Comparison of ENCODE assay signal across 10 mouse cellular contexts in genomic region chr3:92903640-92904039, GRCm38 (mm10). TPM values are rescaled to one million over a fixed set of nuclear protein-coding genes. Genes with fewer than 3 reads are reported as not detected.
DNase-seq lines count a peak whose midpoint lies in the region; ATAC-seq and TF ChIP-seq lines count a peak whose summit lies in the region.
"Had no signal": no experiment of that assay in that cellular context is flagged by ENCODE, and none has a peak within 500 bp of the region (broad histone marks: within the 10 kb centered on the region; RNA-seq: fewer than 3 reads in every experiment).

No protein-coding gene starts in this region.

- H3K27me3 ChIP-seq in liver, adult 2 months (ENCODE audit: control insufficient read depth, insufficient read depth, low read length), result peaks cover 4% of the 10 kb centered on the region; the same call in 1 of the 2 replicates
- no peaks in the 10 kb centered on the region for H3K27me3 ChIP-seq in liver, embryonic 12.5 days (replicated peaks)
- no peaks in the 10 kb centered on the region for H3K27me3 ChIP-seq in forebrain, embryonic 15.5 days
- H3K27me3 ChIP-seq in neural tube, embryonic 15.5 days (replicated peaks), result no peaks in the 10 kb centered on the region

- H3K79me2 ChIP-seq in liver, adult 2 months (ENCODE audit: control insufficient read depth, insufficient read depth, low read length), result no peaks in the 10 kb centered on the region

- TF ChIP-seq POLR2A in liver, adult 2 months (IDR thresholded peaks at IDR 0.05; ENCODE audit: extremely low read depth, insufficient read depth, low read length), result no peak

- no peaks in the 10 kb centered on the region for H3K4me1 ChIP-seq in liver, adult 2 months (ENCODE audit: control insufficient read depth, insufficient read depth, low read length)
- H3K4me1 ChIP-seq in liver, embryonic 12.5 days, result no peaks in the 10 kb centered on the region
- H3K4me1 ChIP-seq in forebrain, embryonic 15.5 days, result no peaks in the 10 kb centered on the region
- H3K4me1 ChIP-seq in neural tube, embryonic 15.5 days, result no peaks in the 10 kb centered on the region

- no peak overlapping the region for H3K4me2 ChIP-seq in liver, embryonic 12.5 days
- no peak overlapping the region for H3K4me2 ChIP-seq in forebrain, embryonic 15.5 days (replicated peaks)
- no peak overlapping the region for H3K4me2 ChIP-seq in neural tube, embryonic 15.5 days

- DNase-seq in cerebellum, postnatal 10 days, result peak; percentile 27 to 40
- no peak for DNase-seq in cerebellum, postnatal 36 days
- DNase-seq in liver, adult 2 months (ENCODE audit: extremely low read depth, low read depth, low spot score), result no peak
- no peak for DNase-seq in cerebellum, adult 18-20 months
- no peak for DNase-seq in thymus, postnatal 4 days

- no peak overlapping the region for H3K9ac ChIP-seq in liver, adult 2 months (ENCODE audit: low read depth, low read length)
- no peak overlapping the region for H3K9ac ChIP-seq in liver, embryonic 12.5 days
- H3K9ac ChIP-seq in forebrain, embryonic 15.5 days (replicated peaks), result no peak overlapping the region
- no peak overlapping the region for H3K9ac ChIP-seq in neural tube, embryonic 15.5 days (replicated peaks)

- TF ChIP-seq CTCF in liver, adult 2 months (IDR thresholded peaks at IDR 0.05; ENCODE audit: low read depth, low read length), result peak; percentile 10; the same call in 1 of the 2 replicates

- no peak overlapping the region for H3K4me3 ChIP-seq in liver, adult 2 months (ENCODE audit: insufficient read depth, low read depth, low read length)
- H3K4me3 ChIP-seq in liver, embryonic 12.5 days, result no peak overlapping the region
- H3K4me3 ChIP-seq in forebrain, embryonic 15.5 days, result no peak overlapping the region
- H3K4me3 ChIP-seq in neural tube, embryonic 15.5 days (replicated peaks), result no peak overlapping the region

- no peak for ATAC-seq in liver, embryonic 12.5 days
- ATAC-seq in forebrain, embryonic 15.5 days (replicated peaks), result 0 out of 2 replicates have a peak, but pooled peaks have one; percentile 38
- ATAC-seq in neural tube, embryonic 15.5 days (ENCODE audit: low FRiP score), result 0 out of 2 replicates have a peak, but pooled peaks have one; percentile 57

- no peak overlapping the region for H3K27ac ChIP-seq in liver, adult 2 months (replicated peaks; ENCODE audit: insufficient read depth, low read depth, low read length)
- H3K27ac ChIP-seq in liver, embryonic 12.5 days, result no peak overlapping the region
- H3K27ac ChIP-seq in forebrain, embryonic 15.5 days (replicated peaks), result no peak overlapping the region
- no peak overlapping the region for H3K27ac ChIP-seq in neural tube, embryonic 15.5 days (replicated peaks)

- H3K9me3 ChIP-seq in liver, embryonic 12.5 days (replicated peaks), result no peaks in the 10 kb centered on the region
- H3K9me3 ChIP-seq in forebrain, embryonic 15.5 days, result no peaks in the 10 kb centered on the region
- H3K9me3 ChIP-seq in neural tube, embryonic 15.5 days (replicated peaks), result no peaks in the 10 kb centered on the region

- H3K36me3 ChIP-seq in liver, adult 2 months (ENCODE audit: control insufficient read depth, insufficient read depth, low read length), result no peaks in the 10 kb centered on the region
- no peaks in the 10 kb centered on the region for H3K36me3 ChIP-seq in liver, embryonic 12.5 days
- H3K36me3 ChIP-seq in forebrain, embryonic 15.5 days, result no peaks in the 10 kb centered on the region
- no peaks in the 10 kb centered on the region for H3K36me3 ChIP-seq in neural tube, embryonic 15.5 days

- 30% methylated on average over 4 of the region's 4 CpGs for WGBS in liver, adult 2 months
- WGBS in liver, embryonic 12.5 days (ENCODE audit: insufficient replicate concordance), result 25% methylated on average over 4 of the region's 4 CpGs
- WGBS in forebrain, embryonic 15.5 days, result 34% methylated on average over 4 of the region's 4 CpGs
- 38% methylated on average over 4 of the region's 4 CpGs for WGBS in neural tube, embryonic 15.5 days

RNA-seq across cellular contexts. Expression of gene Lce3a, which starts 22.4 kb away (rescaled TPM):
- total RNA-seq in liver, adult 2 months (2014; rRNA removed), result not detected in 2 replicates
- polyA plus RNA-seq in liver, adult 2 months (2012; rRNA removed), result not detected in 2 replicates
- polyA plus RNA-seq in liver, embryonic 12.5 days (2016; fragmentation: Nextera tagmentation; extraction: Ambion mirVana), result not detected in 2 replicates
- not detected in 2 replicates for polyA plus RNA-seq in forebrain, embryonic 15.5 days (2015; fragmentation: Nextera tagmentation; extraction: Ambion mirVana)
- polyA plus RNA-seq in neural tube, embryonic 15.5 days (2015; fragmentation: Nextera tagmentation; extraction: Ambion mirVana), result not detected in 2 replicates
- total RNA-seq: layer of hippocampus, postnatal 14 days had no signal
- polyA plus RNA-seq: heart, embryonic 16.5 days had no signal

RNA-seq across cellular contexts. Expression of gene Lce3b, which starts 29.1 kb away (rescaled TPM):
- total RNA-seq in liver, adult 2 months (2014; rRNA removed), result not detected in 2 replicates
- polyA plus RNA-seq in liver, adult 2 months (2012; rRNA removed), result not detected in 2 replicates
- not detected in 2 replicates for polyA plus RNA-seq in liver, embryonic 12.5 days (2016; fragmentation: Nextera tagmentation; extraction: Ambion mirVana)
- not detected in 2 replicates for polyA plus RNA-seq in forebrain, embryonic 15.5 days (2015; fragmentation: Nextera tagmentation; extraction: Ambion mirVana)
- not detected in 2 replicates for polyA plus RNA-seq in neural tube, embryonic 15.5 days (2015; fragmentation: Nextera tagmentation; extraction: Ambion mirVana)
- total RNA-seq: layer of hippocampus, postnatal 14 days had no signal
- polyA plus RNA-seq: heart, embryonic 16.5 days had no signal

RNA-seq across cellular contexts. Expression of gene 2310050C09Rik, which starts 33.6 kb away (rescaled TPM):
- total RNA-seq in liver, adult 2 months (2014; rRNA removed), result not detected in 2 replicates
- not detected in 2 replicates for polyA plus RNA-seq in liver, adult 2 months (2012; rRNA removed)
- polyA plus RNA-seq in liver, embryonic 12.5 days (2016; fragmentation: Nextera tagmentation; extraction: Ambion mirVana), result not detected in 2 replicates
- polyA plus RNA-seq in forebrain, embryonic 15.5 days (2015; fragmentation: Nextera tagmentation; extraction: Ambion mirVana), result not detected in 2 replicates
- polyA plus RNA-seq in neural tube, embryonic 15.5 days (2015; fragmentation: Nextera tagmentation; extraction: Ambion mirVana), result not detected in 2 replicates
- total RNA-seq: layer of hippocampus, postnatal 14 days had no signal
- polyA plus RNA-seq: heart, embryonic 16.5 days had no signal

RNA-seq across cellular contexts. Expression of gene Lce3c, which starts 40.6 kb away (rescaled TPM):
- not detected in 2 replicates for total RNA-seq in liver, adult 2 months (2014; rRNA removed)
- not detected in 2 replicates for polyA plus RNA-seq in liver, adult 2 months (2012; rRNA removed)
- polyA plus RNA-seq in liver, embryonic 12.5 days (2016; fragmentation: Nextera tagmentation; extraction: Ambion mirVana), result not detected in 2 replicates
- not detected in 2 replicates for polyA plus RNA-seq in forebrain, embryonic 15.5 days (2015; fragmentation: Nextera tagmentation; extraction: Ambion mirVana)
- polyA plus RNA-seq in neural tube, embryonic 15.5 days (2015; fragmentation: Nextera tagmentation; extraction: Ambion mirVana), result not detected in 2 replicates
- total RNA-seq: layer of hippocampus, postnatal 14 days had no signal
- polyA plus RNA-seq: heart, embryonic 16.5 days had no signal

RNA-seq across cellular contexts. Expression of gene Lce1l, which starts 52.6 kb away (rescaled TPM):
- not detected in 2 replicates for total RNA-seq in liver, adult 2 months (2014; rRNA removed)
- polyA plus RNA-seq in liver, adult 2 months (2012; rRNA removed), result not detected in 2 replicates
- not detected in 2 replicates for polyA plus RNA-seq in liver, embryonic 12.5 days (2016; fragmentation: Nextera tagmentation; extraction: Ambion mirVana)
- not detected in 2 replicates for polyA plus RNA-seq in forebrain, embryonic 15.5 days (2015; fragmentation: Nextera tagmentation; extraction: Ambion mirVana)
- not detected in 2 replicates for polyA plus RNA-seq in neural tube, embryonic 15.5 days (2015; fragmentation: Nextera tagmentation; extraction: Ambion mirVana)
- total RNA-seq: layer of hippocampus, postnatal 14 days had no signal
- polyA plus RNA-seq: heart, embryonic 16.5 days had no signal

Comparison
In these comparisons a context has a peak if more than half of its experiments do, and no peak if none do; other contexts are left out.
1. DNase-seq: peak in cerebellum, postnatal 10 days (2 of 2); none in cerebellum, postnatal 36 days (0 of 2), liver, adult 2 months (single experiment), cerebellum, adult 18-20 months (0 of 2) and thymus, postnatal 4 days (single experiment).